Mouse (Mus musculus) kidney, adult 18-20 months (tissue): Measurements from ENCODE around the gene P3h3.
"Not testable (repeated sequence)": the region's sequence is repeated elsewhere in the genome, so short reads cannot be mapped to it uniquely, and the experiment has no call there.

Source experiments
- DNase-seq: peaks from one replicate; pipeline ENCODE4 v3.0.0; 2021

Gene P3h3

DNA sequence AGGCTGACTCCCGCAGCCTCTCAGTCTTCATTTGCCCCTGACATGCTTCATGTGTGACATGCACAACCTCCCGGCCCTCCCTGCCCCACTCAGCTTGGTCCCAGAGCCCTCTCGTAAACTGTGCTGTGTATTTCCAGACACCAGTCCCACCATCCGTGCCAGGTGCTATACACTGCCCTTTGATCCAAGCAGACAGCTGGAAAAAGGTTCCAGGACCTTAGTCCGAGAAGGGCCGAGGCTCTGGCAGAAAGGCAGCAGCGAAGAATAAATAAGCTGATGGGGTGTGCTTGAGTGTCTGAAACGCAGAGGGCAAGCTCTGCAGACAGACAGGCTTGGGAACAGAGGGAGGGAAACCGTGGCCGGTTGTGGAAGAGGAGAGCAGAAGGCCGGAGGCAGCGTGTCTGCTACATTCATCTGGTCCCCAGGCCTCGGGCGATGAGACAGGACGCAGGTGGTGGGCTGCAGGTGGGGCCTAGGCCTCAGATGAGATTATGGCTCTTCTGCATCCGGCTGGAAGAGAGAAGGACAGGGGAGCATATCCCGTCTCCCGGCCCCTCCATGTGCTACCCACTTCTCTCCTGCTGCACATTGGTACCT lies 8.3 kb upstream of the P3h3 start:
- DNase-seq = peak; percentile 16

DNA sequence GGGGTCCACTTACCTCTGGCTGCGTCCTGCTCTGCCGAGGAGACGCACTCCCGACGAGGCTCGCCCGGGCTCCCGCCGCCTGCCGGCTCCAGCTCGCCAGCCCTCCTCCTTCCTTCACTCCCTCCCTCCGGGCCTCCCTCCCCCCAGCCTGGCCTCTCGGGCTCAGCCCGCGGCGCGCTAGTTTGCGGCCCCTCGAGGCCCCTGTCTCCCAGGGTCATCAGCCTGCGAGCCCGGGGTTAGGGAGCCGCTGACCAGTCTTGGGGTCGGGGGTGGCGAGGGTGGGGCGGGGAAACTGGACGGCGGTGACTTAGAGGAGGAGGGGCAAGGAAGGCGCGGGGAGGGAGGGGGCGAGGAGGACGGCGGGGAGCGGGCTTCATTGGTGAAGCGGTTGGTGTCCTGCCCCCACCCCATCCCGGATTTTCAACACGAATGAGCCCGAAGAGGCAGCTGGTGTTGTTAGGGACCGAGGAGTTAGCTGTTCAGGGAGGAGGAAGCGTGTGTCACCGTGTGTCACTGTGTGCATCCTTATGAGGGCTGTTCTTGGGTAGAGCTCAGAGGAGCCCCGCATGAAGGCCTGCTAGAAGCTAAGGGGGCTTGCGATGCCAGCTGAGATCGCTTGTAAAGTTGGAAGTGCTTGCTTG lies 6.2 kb upstream of the P3h3 start, which contains the start of gene Gpr162:
TSS of gene Gpr162 (minus strand) at position 326 of the 641 bp plus-strand sequence.
- DNase-seq = peak; percentile 58

DNA sequence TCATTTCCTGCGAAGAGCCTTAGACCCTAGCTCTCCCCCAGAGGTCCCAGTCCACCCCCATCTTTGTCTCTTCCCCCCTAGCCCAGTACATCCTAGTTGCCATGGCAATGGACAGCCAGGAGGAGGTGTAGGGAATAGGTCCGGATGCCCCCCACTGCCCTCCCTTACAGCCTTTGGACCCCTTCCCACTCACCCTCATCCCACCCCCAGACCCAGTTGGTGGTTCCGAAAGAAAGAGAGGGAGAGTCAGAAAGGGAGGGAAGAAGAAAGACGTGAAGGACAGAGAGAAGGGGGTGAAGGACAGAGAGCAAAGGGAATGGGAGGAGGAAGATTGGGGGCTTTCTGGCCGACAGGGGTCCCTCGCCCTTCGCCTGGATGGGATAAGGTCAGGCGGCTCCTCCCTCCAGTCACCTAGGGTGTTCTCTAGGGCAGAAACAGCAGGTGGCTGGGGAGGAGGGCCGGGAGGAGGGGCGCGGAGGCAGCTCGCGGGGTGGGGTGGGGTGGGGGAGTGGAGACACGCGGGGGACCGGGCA lies 5.6 kb upstream of the P3h3 start:
- no peak for DNase-seq

DNA sequence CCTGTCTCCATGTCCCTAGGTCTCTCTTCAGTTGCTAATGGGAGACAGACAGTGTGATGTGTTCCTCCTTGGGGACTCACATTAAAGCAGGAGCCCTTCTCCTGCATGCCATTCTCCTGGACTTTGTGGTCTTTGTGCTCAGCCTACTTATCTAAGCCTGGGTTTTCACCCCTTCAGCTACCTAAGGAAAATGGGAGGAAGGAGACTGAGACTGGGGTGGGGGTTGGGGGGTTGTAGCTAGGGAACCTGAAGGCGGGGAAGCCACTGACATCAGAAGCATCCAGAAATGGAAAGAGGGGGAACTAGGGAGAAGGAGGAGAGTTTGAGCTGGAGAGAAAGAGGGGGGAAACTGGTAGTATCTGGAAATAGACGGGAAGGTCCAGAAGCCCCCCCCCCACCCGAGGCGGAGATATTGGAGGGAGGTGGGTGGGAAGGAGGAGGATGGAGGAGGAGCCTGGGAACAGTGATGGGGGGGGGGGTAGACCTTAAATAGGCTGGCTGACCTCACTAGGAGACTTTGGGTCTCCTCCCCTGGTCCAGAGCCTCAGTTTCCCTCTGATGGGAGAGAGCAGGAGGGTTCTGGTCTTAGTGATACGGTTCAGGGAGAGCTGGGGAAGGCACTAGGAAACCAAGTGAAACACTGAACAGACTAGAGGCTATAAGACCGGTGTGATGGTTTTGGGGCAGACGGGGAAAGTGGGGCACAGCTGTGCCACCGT lies 5.0 kb upstream of the P3h3 start:
- DNase-seq = no peak

DNA sequence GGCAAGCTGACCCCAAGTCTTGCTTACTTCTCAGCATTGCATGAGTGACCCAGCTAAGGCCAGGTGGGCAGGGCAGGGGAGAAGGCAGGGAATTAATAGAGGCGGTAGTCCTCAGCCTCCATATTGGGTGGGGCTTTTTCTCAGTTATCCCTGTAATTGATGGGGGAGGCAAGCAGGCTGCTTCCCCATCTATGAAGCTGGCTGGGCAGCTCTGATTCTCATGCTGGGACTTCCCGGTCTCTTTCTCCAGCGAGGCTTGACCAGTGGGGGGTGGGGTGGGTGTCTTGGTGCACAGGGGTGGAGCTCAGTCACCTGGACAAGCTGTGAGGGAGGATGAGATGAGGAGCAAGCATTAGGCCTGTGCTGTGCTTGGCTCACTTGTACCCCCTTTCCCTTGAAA lies 4.2 kb upstream of the P3h3 start:
- no peak for DNase-seq

DNA sequence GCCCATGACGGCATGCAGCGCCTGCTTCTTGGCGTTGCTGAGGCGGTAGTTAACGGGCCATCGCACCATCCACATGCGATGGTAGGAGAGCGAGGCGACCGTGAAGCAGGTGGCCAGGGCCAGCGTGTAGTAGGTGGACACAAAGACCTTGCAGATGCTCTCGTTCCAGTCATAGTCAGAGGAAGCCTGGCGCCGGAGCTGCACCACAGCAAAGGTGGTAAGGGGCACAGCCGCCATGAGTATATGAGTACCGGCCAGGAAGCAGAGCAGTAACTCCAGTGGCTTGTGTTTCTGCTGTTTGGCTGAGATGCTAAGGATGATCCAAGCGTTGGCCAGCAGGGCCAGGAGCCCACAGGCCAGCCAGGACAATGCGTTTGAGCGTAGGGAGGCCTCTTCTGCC lies 3.7 kb upstream of the P3h3 start:
- no peak for DNase-seq

DNA sequence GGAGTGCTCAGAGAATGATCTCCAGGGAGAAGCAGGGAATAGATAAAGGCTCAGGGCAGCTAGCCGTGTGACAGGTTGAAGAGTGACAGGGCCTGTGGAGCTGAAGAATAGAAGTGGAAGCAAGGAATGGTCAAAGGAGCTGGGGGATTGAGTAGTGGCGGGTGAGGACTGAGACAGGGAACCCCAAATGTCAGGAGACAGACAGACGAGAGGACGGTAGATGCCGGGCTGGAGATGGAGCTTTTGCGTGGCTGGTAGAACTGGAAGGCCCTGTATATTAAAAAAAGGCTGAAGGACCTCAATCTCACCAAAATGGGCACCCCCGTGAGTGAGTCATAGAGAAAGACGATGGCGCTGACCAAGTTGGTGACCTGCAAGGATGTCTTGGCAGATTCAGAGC lies 3.0 kb upstream of the P3h3 start:
- DNase-seq = no peak

DNA sequence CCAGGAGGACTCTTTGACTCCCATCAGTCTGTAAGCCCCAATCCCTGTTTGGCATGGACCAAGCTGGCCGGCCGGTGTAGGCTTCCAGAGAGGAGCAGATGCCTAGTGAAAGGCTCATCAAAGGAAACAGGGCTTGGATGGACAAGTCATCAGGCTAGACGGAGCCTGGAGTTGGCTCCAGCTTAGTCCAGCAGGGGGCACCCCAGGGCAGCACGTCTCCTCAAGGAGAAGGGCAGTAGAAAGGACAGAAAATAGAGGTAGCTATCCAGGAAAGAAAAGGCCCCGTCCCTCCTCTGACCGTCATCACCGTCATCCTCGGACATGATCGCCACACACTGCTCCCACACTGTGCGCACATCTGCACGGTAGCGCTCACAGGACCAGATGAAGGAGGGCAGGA lies 2.2 kb upstream of the P3h3 start:
- peak; percentile 90 for DNase-seq

DNA sequence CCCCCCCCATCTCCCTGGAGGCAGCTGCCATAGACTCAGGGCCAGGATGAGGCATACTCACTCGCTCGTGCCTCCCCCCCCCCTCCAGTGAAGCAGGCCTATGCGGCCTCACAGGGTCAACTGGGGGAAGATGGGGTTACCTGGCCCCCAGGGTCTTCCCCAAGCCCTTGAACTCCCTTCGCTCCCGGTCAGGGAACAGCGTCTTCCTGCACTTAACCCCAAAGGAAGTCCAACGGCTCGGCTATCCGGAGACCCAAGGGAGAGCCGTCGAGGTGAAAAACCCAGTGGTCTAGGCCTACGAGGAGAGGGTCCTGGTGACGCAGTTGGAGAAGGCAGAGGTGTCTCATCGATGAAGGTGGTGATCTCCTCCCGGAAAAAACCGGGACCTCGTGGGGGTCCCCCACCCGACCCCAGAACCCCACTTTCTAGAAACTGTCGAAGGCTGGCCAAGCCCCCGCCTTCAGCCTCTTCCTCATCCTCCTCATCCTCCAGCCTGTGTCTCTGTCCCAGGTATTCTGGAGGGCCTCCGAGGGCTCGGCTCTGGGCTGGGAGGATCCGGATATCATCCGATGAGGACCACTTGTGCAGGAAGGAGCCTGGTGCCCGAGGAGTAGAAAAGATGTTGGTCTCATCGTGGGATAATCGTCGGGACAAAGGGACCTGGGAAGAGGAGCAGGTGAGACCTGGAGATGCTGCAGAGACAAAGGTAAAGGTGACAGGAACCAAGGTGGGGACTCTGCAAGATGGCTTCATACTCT lies 1.2 kb upstream of the P3h3 start:
- DNase-seq = no peak

DNA sequence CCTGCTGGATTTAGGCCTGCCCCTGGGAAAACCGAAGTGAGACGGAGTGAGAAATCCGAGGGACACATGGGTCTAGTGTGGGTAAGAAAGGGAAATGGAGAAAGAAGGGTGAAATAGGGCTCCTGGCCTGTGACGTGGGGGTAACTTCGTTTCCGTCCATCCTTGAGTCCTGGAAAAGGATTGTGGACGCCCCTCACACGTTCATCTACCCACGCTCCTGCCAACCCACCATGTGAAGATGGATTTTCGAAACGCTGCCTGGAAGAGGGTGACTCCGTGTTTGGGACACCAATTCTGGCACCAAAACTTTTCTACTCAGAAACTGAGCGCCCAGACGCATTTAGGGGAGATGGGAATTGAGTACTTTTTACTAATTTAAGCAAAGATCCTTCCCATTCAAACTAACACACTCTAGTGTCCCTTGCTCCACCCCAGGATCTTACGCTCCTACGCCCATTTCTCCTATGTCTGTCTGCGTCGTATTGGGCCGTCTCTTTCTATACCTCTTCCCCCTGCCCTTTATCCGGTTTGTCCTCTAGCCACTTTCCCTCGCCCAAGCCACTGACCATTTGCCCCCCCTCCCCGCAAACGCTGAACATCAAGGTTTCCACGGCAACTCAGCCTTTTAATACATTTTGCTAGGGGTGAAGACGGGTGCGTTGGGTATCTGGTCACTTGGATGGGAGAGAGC lies 433 bp upstream of the P3h3 start:
- no peak for DNase-seq

DNA sequence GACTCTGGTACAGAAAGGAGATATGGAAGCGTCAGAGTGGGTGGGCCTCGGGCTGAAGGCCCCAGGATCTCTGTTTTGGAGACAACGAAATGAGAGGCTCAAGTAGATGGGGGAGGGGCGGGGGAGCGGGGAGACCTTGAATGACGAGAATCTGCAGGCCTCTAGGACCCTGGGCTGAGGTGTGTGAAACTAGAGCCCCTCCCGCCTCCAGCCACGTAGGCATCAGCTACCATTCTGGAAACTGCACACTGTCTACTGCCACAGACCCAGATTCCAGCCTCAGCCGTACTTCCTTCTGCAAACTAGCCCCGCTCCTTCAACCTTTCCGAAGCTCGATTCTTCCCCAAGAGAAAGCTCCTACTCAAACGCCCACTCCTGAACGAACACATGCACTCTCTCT lies 1.2 kb downstream of the P3h3 start:
- no peak for DNase-seq

DNA sequence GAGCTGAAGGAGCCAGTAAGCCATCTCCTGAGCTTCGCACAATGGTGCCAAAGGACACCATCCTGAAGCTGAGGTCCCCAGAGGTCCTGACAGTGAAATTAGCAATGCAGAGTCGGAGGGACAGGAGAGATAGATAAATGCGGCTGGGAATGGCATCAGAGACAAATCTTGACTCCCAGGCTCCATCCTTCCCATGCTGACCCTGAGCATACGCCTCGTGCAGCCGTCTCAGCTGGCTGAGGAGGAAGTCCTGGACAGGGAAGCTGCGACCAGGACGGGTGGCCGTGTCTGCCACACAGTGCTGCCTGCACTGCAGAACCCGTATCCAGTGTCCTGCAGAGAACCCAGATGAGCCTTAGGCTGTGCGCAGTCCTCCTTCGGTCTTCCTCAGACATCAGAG lies 2.9 kb downstream of the P3h3 start:
- DNase-seq = no peak

DNA sequence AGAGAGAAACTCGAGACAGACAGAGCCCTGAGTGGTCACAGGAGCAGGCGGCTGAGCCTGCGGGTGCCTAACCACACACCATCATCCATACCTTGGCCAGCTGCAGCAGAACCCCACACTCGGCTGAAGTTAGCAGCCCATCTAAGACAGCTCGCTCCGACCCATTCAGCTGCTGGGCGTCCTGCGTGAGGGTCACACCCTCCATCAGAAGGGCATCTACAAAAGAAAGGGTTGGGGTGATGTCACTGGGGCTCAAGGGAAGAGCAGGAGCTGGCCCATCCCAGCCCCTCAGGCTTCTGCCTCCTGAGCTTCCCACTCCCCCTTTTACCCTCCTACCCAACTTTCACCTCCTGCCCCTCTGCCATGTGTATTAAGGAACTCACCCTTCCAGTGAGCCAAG lies 7.0 kb downstream of the P3h3 start:
- DNase-seq = no peak

DNA sequence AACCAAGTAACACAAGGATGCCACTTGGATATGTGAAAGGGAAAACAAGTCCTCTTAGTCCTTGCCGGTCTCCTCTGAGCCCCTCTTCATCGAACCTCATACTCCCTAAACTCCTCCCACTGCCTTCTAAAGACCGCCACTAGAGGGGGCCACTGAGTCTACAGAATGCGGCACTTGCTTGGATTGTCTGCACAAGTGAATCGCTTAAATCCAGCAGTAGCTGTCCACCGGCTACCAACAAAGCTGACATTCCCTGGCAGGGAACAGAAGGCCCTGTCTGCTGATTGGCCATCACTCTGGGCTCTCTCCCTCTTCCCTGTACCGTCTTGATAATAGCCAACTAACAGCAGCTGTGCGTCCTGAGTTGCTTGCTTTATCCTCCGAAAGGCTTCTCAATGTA lies 10.2 kb downstream of the P3h3 start:
- DNase-seq = peak; percentile 93

DNA sequence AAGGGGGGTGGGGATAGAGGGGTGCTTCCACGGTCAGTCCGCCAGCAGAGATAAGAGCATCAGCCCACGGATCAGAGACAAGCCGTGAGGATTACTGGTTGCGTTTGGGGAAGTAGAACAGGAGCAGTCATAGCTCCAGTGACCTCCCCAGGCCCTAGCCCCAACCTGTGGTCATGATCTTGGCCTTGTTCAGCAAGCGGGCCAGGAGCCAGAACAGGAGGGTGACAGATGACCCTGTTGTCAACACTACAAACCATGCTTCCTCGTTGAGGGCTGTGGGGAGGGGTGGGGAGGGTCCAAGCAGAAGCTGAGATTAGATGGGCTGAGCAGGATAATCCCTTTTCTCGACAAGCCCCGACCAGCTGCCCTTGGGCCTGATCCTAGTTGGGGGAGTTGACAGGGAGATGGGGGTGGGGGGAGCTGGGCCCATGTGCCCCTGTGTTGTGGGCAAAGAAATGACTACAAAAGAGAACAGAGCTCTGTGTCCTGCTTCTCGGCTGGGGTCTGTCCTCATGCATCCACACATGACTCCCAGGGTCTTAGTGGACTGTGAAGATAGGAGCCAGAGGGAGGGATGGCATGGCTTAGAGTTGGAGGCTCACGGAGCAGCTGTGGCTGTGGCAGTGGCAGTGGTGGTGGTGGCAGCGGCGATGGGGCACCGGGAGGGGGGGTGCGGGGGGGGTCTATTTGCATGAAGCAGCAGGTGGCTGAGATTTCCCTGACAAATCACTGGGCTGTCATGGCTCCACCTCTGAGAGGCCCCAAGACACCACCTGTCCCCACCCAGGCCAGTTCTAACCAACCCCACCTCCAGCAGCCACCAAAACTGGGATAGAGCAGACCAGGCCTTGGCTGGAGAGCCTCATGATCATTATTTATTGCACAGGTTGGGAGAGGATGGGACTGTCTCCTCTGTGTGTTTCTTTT lies 17.0 kb downstream of the P3h3 start, which contains the start of gene Gnb3:
TSS of gene Gnb3 (minus strand) at position 35 of the 927 bp plus-strand sequence.
- DNase-seq = no peak

DNA sequence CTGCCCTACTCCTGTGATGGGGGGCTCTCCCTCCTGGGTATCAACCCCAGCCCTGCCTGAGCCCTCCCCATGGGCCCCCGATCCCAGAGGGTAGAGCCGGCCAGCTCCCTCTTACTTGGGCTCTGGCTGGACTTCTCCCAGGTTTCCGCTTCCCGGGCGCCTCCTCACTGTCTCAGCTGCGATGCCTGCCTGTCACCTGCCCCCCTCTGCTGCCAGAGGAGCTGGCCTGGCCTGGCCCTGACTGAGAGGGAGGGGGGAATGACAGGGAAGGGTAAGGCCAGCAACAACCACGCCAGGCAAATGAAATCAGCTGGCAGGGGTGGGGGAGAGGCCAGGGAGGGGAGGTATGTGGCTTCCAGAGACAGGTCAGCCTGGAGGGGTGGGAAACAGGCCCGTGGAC lies 17.7 kb downstream of the P3h3 start:
- no peak for DNase-seq

DNA sequence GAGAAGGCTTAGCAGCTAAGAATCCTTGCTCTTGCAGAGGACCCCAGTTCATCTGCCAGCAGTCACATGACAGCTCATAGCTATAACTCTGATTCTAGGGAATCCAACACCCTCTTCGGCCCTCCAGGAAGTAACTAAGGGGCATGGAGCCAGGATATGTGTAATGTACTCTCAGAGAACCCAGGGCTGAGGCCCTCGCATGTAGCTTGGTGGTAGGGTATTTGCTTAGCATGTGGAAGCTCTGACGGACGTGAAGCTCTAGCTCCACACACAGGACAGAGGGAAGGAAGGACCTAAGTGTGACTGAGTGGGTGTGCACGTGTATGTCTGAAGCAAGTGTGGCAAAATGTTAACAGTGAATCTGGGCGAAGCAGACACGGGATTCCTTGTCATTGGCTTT lies 21.1 kb downstream of the P3h3 start:
- no peak for DNase-seq

DNA sequence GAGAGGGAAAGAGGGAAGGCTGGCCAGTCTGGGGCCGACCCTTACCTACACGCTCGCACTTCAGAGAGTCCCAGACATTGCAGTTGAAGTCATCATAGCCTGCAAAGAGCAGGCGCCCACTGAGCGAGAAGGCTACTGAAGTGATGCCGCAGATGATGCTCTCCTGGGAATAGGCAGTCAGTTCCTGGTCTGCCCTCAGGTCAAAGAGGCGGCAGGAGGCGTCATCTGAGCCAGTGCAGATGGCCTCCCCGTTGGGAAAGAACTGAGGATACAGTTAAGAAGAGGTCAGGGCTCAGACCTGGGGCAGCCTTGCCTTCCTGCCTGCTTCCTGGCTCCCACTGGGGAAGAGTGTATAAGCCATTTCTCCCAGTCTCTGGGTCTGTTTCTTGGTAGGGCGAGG lies 22.0 kb downstream of the P3h3 start:
- DNase-seq = no peak

DNA sequence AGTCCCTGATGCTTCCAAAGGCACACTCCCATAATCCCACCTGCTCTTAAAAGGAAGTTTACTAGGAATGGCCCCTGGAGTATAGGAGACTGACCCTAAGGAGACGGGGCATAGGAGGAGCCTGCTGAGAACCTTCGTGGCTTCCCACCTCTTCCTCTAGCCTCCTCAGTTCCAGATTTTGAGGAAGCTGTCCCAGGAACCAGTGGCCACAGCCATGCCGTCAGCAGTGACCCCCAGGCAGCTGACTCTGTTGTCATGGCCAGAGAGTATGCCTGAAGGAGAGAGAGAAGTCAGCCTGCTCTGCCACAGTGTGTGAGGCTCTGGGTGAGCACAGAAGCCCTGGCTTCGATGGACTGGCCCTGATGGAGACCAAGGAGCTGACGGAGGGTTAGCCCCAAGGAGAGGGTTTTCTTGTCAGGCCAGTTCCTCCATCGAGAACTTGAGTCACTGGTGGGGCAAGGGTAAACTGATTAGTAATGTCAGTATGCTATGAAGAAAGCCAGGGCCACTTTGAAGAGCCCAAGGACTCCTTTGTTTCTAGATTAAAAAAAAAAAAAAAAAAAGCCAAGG lies 23.0 kb downstream of the P3h3 start:
- no peak for DNase-seq

DNA sequence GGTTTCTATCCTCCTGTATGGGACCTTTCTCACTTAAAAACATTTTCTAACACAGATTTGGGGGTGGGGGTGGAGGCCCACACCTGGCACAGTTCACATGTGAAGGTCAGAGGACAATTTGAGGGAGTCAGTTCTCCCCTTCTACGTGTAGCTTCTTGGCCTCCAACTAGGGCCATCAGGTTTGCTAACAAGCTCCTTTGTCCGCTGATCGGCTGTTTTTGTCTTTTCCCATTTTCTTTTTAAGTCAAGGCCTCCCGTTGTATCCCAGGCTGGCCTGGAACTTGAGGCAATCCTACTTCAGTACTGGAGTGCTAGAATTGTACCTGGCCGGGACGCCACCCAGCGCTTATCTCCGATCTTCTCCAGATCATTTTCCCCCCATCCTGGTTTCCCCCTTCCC lies 25.9 kb downstream of the P3h3 start:
- DNase-seq = no peak

DNA sequence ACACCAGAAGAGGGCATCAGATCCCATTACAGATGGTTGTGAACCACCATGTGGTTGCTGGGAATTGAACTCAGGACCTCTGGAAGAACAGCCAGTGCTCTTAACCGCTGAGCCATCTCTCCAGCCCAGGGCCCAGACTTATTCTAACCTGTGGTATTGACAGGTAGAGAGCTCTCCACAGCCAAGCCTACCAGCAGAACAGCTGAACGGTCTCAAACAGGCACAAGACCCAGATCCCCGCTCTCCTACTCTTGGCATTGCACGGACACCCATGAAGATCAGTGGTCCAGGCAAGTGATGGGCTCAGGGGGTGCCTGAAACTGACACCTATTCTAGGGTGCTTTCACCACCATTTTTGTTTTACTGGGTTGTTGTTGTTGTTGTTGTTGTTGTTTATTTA lies 26.4 kb downstream of the P3h3 start:
- not testable (repeated sequence) for DNase-seq
